Mouse (Mus musculus) erythroid progenitor cell, adult 5-6 weeks (primary cell): ENCODE results near the gene Rapgef6. TPM values are rescaled to one million over a fixed set of nuclear protein-coding genes. Genes with fewer than 3 reads are reported as not detected.
"Not testable (repeated sequence)": the region's sequence is repeated elsewhere in the genome, so short reads cannot be mapped to it uniquely, and the experiment has no call there.

Experiments
- ATAC-seq: replicated peaks from 2 replicates; pipeline ENCODE4 v1.8.0; 2016; ENCODE audit warnings: moderate number of reproducible peaks, mild to moderate bottlenecking, moderate TSS enrichment, inconsistent platforms; ENCODE audit not compliant: poor library complexity, low FRiP score, severe bottlenecking
- total RNA-seq, 2 experiments: library from RNA; stranded (forward) in 1 of 2; stranded (reverse) in 1 of 2; fragments of 150-400 nt in 1 of 2; fragments of 186-747, 209-891 nt in 1 of 2; gene quantifications; 2 replicates each; pipeline versions ENCODE4 v1.2.3 to v1.2.4; 2015 to 2017; ENCODE audit warnings: low replicate concordance in 2 of 2

Rapgef6 gene
- total RNA-seq, 2 experiments from 2014 or later, result 70.4 to 90.4 TPM

- no peak for ATAC-seq
These were observed 40.1 kb downstream of the Rapgef6 start for GRCm38 (mm10) chr11:54562761-54563160.

DNA sequence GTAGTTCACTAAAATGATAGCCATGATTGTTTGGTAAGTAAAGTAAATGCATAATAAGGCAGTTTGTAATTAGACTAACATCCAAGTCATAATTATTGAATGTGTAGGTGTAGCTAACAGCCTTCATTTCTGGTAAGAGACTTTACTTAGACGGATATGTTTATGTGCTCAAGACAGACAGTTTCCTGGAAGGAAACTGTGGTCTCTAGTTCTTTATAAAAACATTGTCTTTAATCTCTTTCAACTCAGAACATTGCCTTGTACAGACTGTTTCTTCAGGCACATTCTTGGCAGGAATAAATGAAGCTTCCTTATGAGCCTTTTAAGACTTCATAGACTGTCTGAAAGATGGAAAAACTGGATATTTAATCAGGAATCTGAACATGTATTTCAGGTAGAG is 45.3 kb downstream of the Rapgef6 start:
- no peak for ATAC-seq

DNA sequence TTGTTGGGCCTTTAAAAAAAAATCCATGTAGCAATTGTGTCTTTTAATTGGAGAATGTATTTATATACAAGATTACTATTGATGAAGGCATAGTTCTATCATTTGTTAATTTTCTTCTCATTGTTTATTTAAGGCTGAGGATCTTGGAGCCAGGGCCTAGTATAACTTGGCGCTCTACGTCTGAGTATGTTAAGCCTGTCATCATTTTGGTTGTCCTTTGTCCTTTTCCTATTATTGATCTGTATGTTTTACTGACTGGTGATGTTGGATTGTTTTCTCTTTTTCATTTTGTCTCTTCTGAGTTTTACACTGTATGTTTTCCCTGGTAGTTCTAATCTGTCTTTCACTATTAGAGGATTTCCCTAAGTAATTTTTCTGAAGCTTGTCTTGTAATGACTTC is 52.1 kb downstream of the Rapgef6 start:
- ATAC-seq, result no peak

DNA sequence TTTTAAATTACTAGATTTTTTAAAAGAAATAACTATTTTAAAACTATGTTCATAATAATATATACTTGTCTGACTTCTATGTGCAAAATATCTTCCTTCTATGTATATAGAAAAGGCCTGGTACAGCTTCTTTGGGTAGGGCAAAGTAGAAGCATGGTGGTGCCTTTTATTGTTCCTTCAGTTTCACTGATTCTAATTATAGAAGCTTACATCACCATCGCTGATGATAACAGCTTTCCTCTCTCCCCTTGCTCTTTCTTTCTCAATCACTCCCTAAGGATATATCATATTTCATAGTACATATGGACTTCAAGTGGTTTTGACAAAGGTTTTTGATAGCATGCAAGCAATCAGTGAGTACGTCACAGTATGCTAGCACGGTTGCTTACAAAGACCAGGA is 69.9 kb downstream of the Rapgef6 start:
- no peak for ATAC-seq

- no peak for ATAC-seq
These were observed 71.4 kb downstream of the Rapgef6 start for GRCm38 (mm10) chr11:54594049-54594448.

DNA sequence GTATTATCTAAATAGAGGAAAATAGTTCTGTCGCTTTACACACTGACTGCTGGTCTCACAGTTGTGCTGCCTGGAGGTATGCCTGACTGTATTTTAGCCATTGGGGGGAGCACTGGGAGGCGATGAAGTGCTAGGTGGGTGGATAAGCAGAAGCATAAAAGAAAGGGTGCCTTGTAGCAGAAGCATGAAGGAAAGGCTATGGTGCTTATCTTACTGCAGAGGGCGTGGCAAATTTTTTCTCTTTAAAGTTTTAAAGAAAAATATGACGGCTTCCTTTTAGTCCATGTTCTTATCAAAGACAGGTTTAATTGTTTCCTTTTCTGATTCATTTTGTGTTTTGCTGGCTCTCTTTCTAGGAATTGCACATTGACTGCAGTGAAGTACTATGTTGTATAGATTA is 72.4 kb downstream of the Rapgef6 start:
- ATAC-seq, result no peak; the same call in 1 of the 2 replicates

DNA sequence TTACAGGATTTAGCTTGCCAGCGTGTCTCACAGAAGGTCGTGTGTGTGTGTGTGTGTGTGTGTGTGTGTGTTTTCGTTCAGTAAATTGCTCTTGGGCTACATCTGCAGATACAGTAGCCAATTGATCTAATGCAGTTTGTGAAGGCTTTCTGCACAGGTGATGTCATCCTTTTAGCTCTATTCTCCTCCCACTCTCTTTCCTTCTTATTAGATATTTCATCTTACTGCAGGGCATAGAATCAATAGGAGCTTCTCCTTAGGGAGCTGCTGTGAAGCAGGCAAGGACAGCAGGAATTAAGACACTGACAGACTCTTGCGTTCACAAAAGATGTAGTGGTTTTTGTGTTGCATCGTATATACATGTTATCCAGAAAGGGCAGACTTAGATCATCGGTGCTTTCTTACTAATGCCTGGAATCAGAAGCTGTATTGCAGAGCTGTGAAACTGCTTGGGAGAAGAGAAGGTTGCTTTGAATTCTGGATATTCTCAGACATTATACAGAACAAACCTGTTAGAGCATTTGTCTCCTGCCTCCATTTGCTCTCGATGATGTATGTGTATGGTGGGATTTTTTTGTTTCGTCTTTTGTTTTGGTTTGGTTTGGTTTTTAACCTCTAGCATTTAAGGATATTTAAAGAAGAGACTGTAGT is 73.4 kb downstream of the Rapgef6 start:
- ATAC-seq, result no peak

DNA sequence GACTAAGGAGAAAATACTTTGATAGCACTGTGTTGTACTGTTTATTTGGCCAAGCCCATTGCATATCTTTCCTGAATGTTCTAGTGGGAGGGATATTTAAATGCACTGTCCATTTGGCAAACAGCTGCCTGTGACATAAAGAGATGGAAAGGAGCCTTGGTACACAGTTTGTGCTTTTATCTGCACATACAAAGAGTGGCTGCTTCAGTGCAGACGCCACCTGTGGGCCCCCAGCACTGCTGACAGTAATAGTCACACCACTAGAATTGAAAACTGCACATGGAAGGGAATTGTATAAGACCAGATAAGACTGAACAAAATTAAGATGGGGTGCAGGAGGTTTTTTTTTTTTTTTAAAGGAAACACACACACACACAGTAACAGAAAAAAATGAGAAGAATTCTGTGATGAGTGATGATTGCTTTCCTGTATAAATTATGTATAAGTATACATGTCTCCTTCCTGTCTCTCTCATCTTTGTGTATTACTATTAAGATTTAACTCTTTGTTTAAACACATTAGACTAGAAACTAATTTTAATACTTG is 75.3 kb downstream of the Rapgef6 start:
- no peak for ATAC-seq

DNA sequence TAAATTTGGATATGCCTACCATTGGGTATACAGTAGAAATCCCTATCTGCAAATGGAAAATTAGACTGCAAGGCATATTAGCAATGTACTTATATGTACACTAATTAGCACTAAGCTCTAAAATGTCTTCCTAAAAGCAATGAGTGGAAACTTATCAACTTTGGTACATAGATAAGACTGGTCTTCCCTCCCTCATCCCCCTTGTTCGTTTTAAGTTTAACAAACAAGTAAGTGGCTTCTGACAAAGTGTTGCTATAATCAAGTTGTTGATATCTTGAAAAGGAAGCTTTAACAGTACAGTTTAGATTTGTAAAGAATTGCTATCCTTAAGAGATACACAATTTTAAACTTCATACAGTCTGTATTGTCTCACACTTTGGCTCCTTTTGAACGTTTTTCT is 78.5 kb downstream of the Rapgef6 start:
- no peak for ATAC-seq

DNA sequence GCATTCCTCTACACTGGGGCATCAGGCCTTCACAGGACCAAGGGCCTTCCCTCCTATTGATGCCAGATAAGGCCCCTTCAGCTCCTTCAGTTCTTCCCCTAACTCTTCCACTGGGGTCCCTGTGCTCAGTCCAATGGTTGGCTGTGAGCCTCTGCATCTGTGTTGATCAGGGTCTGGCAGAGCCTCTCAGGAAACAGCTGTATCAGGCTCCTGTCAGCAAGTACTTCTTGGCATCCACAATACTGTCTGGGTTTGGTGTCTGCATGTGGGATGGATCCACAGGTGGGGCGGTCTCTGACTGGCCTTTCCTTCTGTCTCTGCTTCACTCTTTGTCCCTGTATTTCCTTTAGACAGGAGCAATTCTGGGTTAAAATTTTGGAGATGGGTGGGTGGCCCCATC is 80.1 kb downstream of the Rapgef6 start:
- not testable (repeated sequence) for ATAC-seq

- ATAC-seq, result no peak
These were observed 81.8 kb downstream of the Rapgef6 start for GRCm38 (mm10) chr11:54604415-54604814.

DNA sequence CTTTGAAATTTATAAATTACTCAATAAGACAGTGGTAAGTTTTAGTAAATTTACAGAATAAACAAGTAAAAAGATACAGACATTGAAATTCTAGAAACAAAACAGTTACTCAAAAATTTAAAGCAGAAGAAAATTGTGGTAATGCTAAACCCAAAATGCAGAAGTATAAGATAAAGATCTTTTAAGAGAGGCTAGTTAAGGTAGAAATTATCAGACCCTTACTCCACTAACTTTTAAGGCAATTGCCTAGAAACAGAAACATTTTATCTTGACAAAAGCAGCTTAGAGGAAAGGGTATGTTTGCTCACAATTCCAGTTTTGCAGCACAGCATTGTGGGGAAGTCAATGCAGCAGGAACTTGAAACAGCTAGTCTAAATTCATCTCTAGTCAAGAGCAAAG is 91.0 kb downstream of the Rapgef6 start:
- no peak for ATAC-seq

GRCm38 (mm10) chr11:54614560-54614959 is 91.9 kb downstream of the Rapgef6 start:
- ATAC-seq, result no peak

DNA sequence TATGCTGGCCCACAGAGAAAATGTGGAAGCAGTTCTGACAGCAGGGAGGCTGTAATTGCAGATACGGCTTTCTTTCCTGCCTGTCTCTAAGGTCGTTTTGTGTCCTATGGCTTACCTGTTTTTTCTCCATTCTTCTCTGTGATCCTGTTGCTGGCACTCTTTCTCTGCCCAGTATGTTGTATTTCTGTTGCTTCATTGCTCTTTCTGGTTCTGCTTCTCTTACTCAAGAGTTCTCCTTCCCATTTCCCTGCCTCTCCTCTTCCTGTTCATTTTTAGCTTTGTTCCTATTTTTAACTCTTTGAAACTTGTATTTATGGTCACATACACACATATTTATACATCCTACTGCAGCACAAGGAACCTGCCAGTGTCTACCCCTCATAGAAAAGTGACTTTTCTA is 96.2 kb downstream of the Rapgef6 start:
- ATAC-seq, result no peak

DNA sequence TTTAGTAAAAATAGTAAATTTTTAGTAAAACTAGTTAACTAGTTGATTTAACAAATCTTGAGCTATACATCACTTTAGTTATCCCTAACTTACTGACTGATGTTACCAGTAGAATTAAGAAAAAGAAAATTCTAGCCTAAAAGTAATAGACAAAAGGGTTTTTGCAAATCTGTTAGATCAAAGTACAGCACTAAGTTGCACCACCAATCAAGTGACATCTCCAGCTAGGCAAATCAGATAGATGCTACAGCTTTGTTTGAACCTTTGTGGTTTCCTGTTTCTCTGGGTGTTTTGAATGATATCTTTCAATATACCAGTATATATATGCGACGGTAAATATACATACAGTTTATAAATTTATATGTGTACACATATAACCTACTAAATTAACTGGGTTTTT is 99.1 kb downstream of the Rapgef6 start:
- ATAC-seq, result no peak

DNA sequence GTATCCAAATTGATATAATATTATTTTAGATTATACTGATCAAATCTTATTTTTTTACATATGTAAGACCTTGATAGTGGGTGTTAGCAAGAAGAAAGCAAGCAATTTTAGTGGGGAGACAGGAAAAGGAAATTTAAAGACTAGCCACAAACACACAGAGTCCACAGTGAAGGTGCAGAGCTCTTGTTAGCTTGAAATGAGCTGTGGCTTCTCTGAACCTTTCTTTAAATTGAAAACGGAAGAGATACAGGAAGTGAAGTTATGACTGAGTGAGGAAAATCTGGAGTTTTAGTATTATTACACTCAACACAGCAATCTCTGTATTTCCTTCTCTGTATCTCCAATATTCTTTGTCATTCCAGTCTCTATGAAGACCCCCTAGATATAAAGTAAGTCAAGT is 104.3 kb downstream of the Rapgef6 start:
- no peak for ATAC-seq

- ATAC-seq, result no peak
These were observed 123.8 kb downstream of the Rapgef6 start for GRCm38 (mm10) chr11:54646420-54646819.

- no peak for ATAC-seq
These were observed 125.9 kb downstream of the Rapgef6 start for GRCm38 (mm10) chr11:54648573-54648972.

DNA sequence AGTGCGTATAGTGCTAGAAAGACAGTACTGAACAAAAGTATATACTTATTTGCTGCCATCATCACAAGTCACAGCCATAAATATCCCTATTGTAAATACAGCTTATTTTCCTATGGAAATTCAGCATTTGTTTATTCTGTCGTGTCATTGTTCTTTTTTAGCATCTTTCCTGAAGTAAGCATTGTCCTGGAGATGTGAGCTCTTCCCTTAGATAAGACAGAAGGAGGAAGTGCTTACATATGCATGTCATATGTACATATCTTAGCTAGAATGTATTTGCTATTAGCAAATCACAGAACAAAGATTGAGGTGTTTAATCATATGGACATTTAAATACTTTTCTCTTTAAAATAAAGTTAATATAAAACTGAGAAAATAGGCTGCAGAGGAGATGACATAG is 132.8 kb downstream of the Rapgef6 start:
- ATAC-seq, result no peak

DNA sequence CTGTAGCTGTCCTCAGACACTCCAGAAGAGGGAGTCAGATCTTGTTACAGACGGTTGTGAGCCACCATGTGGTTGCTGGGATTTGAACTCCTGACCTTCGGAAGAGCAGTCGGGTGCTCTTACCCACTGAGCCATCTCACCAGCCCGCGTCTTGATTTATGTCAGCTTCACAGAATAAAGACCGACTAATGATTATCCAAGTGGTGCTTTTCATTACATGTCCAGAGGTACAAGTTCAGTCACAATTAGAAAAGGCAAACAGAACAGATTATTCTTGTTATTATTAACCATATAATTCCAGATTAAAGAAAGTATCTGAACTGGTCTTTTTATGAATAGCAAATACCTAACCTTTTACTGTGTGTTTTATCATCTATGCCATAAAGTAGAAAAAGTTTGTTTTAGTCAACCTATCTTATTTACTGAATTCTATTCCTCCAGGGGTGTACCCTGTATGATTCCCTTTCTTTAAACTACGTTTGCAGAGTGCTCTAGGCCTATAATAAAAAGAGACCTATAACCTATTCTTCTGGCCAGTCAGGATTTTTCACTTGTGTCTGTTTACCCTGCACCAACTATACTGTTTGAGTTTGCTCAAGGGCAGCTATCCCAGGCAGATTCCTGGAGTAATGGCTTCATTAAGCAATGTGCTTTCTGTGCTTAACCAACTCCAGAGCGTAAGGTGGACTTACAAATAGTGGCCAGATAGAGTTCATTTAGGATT is 151.1 kb downstream of the Rapgef6 start:
- no peak for ATAC-seq

DNA sequence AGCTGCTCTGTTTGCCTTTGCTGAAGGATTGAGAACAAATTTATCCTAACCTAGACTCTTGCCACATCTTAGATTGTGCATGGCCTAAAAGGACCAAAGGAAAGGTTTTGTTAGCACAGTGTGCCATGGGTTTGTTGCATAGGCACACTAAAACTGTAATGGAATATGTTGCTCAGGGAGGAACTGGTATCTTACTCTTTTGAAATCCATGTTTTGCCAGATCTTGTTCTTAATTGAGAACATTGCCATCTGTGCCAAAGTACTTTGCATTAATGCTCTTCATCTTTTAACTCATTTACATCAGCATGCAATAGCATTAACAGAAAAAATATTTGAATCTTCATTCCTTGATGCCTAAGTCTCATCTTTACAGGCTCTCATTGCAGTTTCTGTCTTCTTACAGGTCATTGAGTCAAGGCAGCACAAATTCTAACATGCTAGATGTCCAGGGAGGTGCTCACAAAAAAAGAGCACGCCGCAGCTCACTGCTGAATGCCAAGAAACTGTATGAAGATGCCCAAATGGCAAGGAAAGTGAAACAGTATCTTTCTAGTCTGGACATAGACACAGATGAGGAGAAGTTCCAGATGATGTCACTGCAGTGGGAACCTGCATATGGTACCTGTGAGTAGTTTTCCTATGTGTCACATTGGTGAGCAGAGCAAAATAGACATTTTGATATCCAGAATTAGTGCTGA is 153.3 kb downstream of the Rapgef6 start:
- ATAC-seq, result no peak
